Mouse (Mus musculus) megakaryocyte progenitor cell, adult 5-6 weeks (primary cell): ENCODE results near the gene Gm10964. TPM values are rescaled to one million over a fixed set of nuclear protein-coding genes. Genes with fewer than 3 reads are reported as not detected.
A peak's percentile ranks its signal among the peaks of the same experiment; 100 is the strongest.

Experiments
- ATAC-seq: replicated peaks from 2 replicates; pipeline ENCODE4 v1.8.0; 2016; ENCODE audit warnings: mild to moderate bottlenecking, moderate TSS enrichment, inconsistent platforms; ENCODE audit not compliant: poor library complexity
- total RNA-seq, 2 experiments: library from RNA; stranded (forward) in 1 of 2; stranded (reverse) in 1 of 2; fragments of 157-497, 149-512 nt in 1 of 2; fragments of 200-1000 nt in 1 of 2; gene quantifications; 2 replicates each; pipeline versions ENCODE4 v1.2.3 to v1.2.4; 2015 to 2017

Gene Gm10964
- total RNA-seq, 2 experiments from 2014 or later = not detected

GRCm38 (mm10) chr3:103733799-103734695 lies 5.1 kb upstream of the Gm10964 start:
- no peak for ATAC-seq

- peak; percentile 18 for ATAC-seq
Observed at GRCm38 (mm10) chr3:103734696-103735519, 4.3 kb upstream of the Gm10964 start.

GRCm38 (mm10) chr3:103735776-103736600 lies 3.2 kb upstream of the Gm10964 start:
- ATAC-seq = no peak

- ATAC-seq = no peak
Observed at GRCm38 (mm10) chr3:103737061-103737754, 2.0 kb upstream of the Gm10964 start.

GRCm38 (mm10) chr3:103737778-103738571 lies 1.2 kb upstream of the Gm10964 start, which contains the start of gene Olfml3:
Gene Olfml3, minus strand, starts transcription at chr3:103738001.
- ATAC-seq = peak; percentile 85

- ATAC-seq = no peak; the same call in 1 of the 2 replicates
Observed at GRCm38 (mm10) chr3:103740342-103740741, 1.2 kb downstream of the Gm10964 start.

GRCm38 (mm10) chr3:103743208-103743607 lies 4.0 kb downstream of the Gm10964 start:
- no peak for ATAC-seq

- ATAC-seq = peak; percentile 57
Observed at GRCm38 (mm10) chr3:103745001-103745770, 6.0 kb downstream of the Gm10964 start.

- ATAC-seq = no peak
Observed at GRCm38 (mm10) chr3:103746711-103747110, 7.5 kb downstream of the Gm10964 start.

GRCm38 (mm10) chr3:103751558-103751957 lies 12.4 kb downstream of the Gm10964 start:
- no peak for ATAC-seq

- no peak for ATAC-seq
Observed at GRCm38 (mm10) chr3:103755351-103755750, 16.2 kb downstream of the Gm10964 start.

- ATAC-seq = no peak
Observed at GRCm38 (mm10) chr3:103756920-103757319, 17.8 kb downstream of the Gm10964 start.

GRCm38 (mm10) chr3:103758456-103758855 lies 19.3 kb downstream of the Gm10964 start:
- no peak for ATAC-seq

- no peak for ATAC-seq
Observed at GRCm38 (mm10) chr3:103759261-103759970, 20.2 kb downstream of the Gm10964 start.

GRCm38 (mm10) chr3:103766789-103767188 lies 27.6 kb downstream of the Gm10964 start:
- ATAC-seq = no peak

- ATAC-seq = peak; percentile 42; the same call in 1 of the 2 replicates
Observed at GRCm38 (mm10) chr3:103771531-103772130, 32.5 kb downstream of the Gm10964 start.

GRCm38 (mm10) chr3:103772846-103773245 lies 33.7 kb downstream of the Gm10964 start:
- peak; percentile 63 for ATAC-seq
